8 mouse cellular contexts compared by ENCODE assay signal in the genomic region with DNA sequence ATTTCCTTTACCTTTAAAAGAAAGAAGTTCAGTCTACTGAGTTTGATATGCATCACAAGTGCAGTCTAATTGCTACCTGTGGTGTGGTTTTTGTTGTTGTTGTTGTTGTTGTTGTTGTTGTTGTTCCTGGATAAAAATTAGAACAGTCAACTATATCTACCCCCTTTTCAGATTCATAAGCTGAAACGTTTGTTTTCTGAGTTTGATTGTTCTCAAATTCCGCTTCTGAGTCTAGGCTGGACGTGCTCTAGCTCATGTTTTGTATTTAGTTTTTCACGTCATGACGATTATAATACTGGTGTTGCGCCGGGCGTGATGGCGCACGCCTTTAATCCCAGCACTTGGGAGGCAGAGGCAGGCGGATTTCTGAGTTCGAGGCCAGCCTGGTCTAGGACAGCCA. TPM values are rescaled to one million over a fixed set of nuclear protein-coding genes. Genes with fewer than 3 reads are reported as not detected.
DNase-seq lines count a peak whose midpoint lies in the region; ATAC-seq and TF ChIP-seq lines count a peak whose summit lies in the region.

No protein-coding gene starts in this region.

- no peaks in the 10 kb centered on the region for H3K4me1 ChIP-seq in heart, embryonic 11.5 days (ENCODE audit: control insufficient read depth, insufficient read depth, low read length)
- H3K4me1 ChIP-seq in CH12.LX (ENCODE audit: control insufficient read depth in 1 of 2, insufficient read depth in 2 of 2): peaks cover 0 to 14% of the 10 kb centered on the region in 2 experiments; a peak in 1 of 4 replicates
- no peaks in the 10 kb centered on the region for H3K4me1 ChIP-seq in forebrain, embryonic 11.5 days (replicated peaks; ENCODE audit: control insufficient read depth, insufficient read depth, low read length)
- peaks cover 17% of the 10 kb centered on the region for H3K4me1 ChIP-seq in liver, embryonic 15.5 days (replicated peaks)

- no peak for DNase-seq in heart, postnatal 14 days
- DNase-seq in CH12.LX (ENCODE audit: extremely low read depth): peak; percentile 25
- no peak for DNase-seq in forebrain, embryonic 11.5 days (ENCODE audit: low spot score)
- no peak for DNase-seq in gastrocnemius, postnatal 14 days
- no peak for DNase-seq in adrenal gland, postnatal 10 days
- no peak for DNase-seq in lung, adult 18-20 months

- TF ChIP-seq CTCF in CH12.LX (conservative IDR thresholded peaks at IDR 0.05 in 1 of 2, IDR thresholded peaks at IDR 0.05 in 1 of 2; ENCODE audit: low read depth in 2 of 2, low read length in 2 of 2): no peak

- H3K4me3 ChIP-seq in heart, embryonic 11.5 days (ENCODE audit: low read depth, low read length): peak overlapping the region; percentile 71
- peak overlapping the region; percentile 82 to 96 (median 86) for H3K4me3 ChIP-seq in CH12.LX (replicated peaks in 1 of 3; ENCODE audit: low read depth in 2 of 3, low read length in 2 of 3, poor library complexity in 1 of 3)
- peak overlapping the region; percentile 76 for H3K4me3 ChIP-seq in forebrain, embryonic 11.5 days (ENCODE audit: low read depth, low read length)
- peak overlapping the region; percentile 94 for H3K4me3 ChIP-seq in liver, embryonic 15.5 days (replicated peaks)

- dilution Hi-C loops in CH12.LX (cut with MboI; ENCODE audit: extremely low pct_ligation_motif_present, extremely low pct_unique_long_range_greater_than_20kb, low sequenced_read_pairs): no loop called here

- H3K9ac ChIP-seq in heart, embryonic 11.5 days (ENCODE audit: low read depth, low read length): peak overlapping the region; percentile 81
- peak overlapping the region; percentile 94 for H3K9ac ChIP-seq in CH12.LX (ENCODE audit: insufficient read depth, low read depth)
- H3K9ac ChIP-seq in forebrain, embryonic 11.5 days (ENCODE audit: low read length): no peak overlapping the region
- peak overlapping the region; percentile 88 for H3K9ac ChIP-seq in liver, embryonic 15.5 days

- intact Hi-C loops in heart, postnatal 14 days (cut with DNase I): loop anchor here (5.0 kb wide), 1 partner anchor 299 kb away; a partner anchor contains a TSS
- intact Hi-C loops in gastrocnemius, postnatal 14 days (cut with DNase I; ENCODE audit: low total_unique reads): no loop called here

- no peak for TF ChIP-seq POLR2A in CH12.LX (IDR thresholded peaks at IDR 0.05; ENCODE audit: low read depth, low read length)

- 66% methylated on average over 12 of the region's 12 CpGs for WGBS in heart, embryonic 11.5 days (ENCODE audit: insufficient replicate concordance)
- 76% methylated on average over 12 of the region's 12 CpGs for WGBS in forebrain, embryonic 11.5 days
- WGBS in liver, embryonic 15.5 days (ENCODE audit: insufficient replicate concordance): 51% methylated on average over 12 of the region's 12 CpGs

- H3K4me2 ChIP-seq in heart, embryonic 11.5 days: peak overlapping the region; percentile 63
- peak overlapping the region; percentile 45; the same call in 1 of the 2 replicates for H3K4me2 ChIP-seq in CH12.LX (ENCODE audit: insufficient read depth, low read depth, poor library complexity, severe bottlenecking)
- peak overlapping the region; percentile 64 for H3K4me2 ChIP-seq in forebrain, embryonic 11.5 days (ENCODE audit: low read depth, low read length, severe bottlenecking)
- peak overlapping the region; percentile 71 for H3K4me2 ChIP-seq in liver, embryonic 15.5 days

- H3K36me3 ChIP-seq in heart, embryonic 11.5 days (ENCODE audit: control insufficient read depth, insufficient read depth, low read length): no peaks in the 10 kb centered on the region
- no peaks in the 10 kb centered on the region for H3K36me3 ChIP-seq in CH12.LX (replicated peaks in 1 of 2; ENCODE audit: control insufficient read depth in 1 of 2, insufficient read depth in 1 of 2, low read length in 1 of 2)
- no peaks in the 10 kb centered on the region for H3K36me3 ChIP-seq in forebrain, embryonic 11.5 days (ENCODE audit: control insufficient read depth, insufficient read depth, low read length)
- no peaks in the 10 kb centered on the region for H3K36me3 ChIP-seq in liver, embryonic 15.5 days (replicated peaks)

- no peak for TF ChIP-seq RAD21 in CH12.LX (IDR thresholded peaks at IDR 0.05; ENCODE audit: low read depth, low read length)

- no peak for TF ChIP-seq EP300 in CH12.LX (IDR thresholded peaks at IDR 0.05; ENCODE audit: low read length)

- H3K79me2 ChIP-seq in CH12.LX (replicated peaks; ENCODE audit: control insufficient read depth, extremely low read depth, insufficient read depth, poor library complexity, severe bottlenecking): peaks cover 18% of the 10 kb centered on the region; the same call in 1 of the 2 replicates

- no peaks in the 10 kb centered on the region for H3K27me3 ChIP-seq in heart, embryonic 11.5 days (ENCODE audit: control insufficient read depth, insufficient read depth, low read length)
- H3K27me3 ChIP-seq in CH12.LX (replicated peaks): no peaks in the 10 kb centered on the region
- no peaks in the 10 kb centered on the region for H3K27me3 ChIP-seq in forebrain, embryonic 11.5 days (ENCODE audit: control insufficient read depth, insufficient read depth, low read length)
- H3K27me3 ChIP-seq in liver, embryonic 15.5 days: no peaks in the 10 kb centered on the region

- no peaks in the 10 kb centered on the region for H3K9me3 ChIP-seq in heart, embryonic 11.5 days (replicated peaks; ENCODE audit: control insufficient read depth, low read length)
- no peaks in the 10 kb centered on the region for H3K9me3 ChIP-seq in CH12.LX (replicated peaks; ENCODE audit: low read length)
- H3K9me3 ChIP-seq in forebrain, embryonic 11.5 days (ENCODE audit: control insufficient read depth, low read length): no peaks in the 10 kb centered on the region
- H3K9me3 ChIP-seq in liver, embryonic 15.5 days (replicated peaks): no peaks in the 10 kb centered on the region

- in situ Hi-C loops in CH12.LX (cut with MboI; ENCODE audit: low pct_ligation_motif_present, low pct_unique_long_range_greater_than_20kb, low sequenced_read_pairs): no loop called here

- ATAC-seq in heart, embryonic 11.5 days (replicated peaks; ENCODE audit: insufficient number of reproducible peaks, low FRiP score, low TSS enrichment): no peak
- ATAC-seq in forebrain, embryonic 11.5 days (replicated peaks; ENCODE audit: low FRiP score): no peak
- ATAC-seq in liver, embryonic 15.5 days (ENCODE audit: insufficient read depth): no peak

- no peak overlapping the region for H3K27ac ChIP-seq in heart, embryonic 11.5 days (ENCODE audit: low read depth, low read length)
- H3K27ac ChIP-seq in CH12.LX (ENCODE audit: insufficient read depth, low read depth): no peak overlapping the region
- H3K27ac ChIP-seq in forebrain, embryonic 11.5 days (ENCODE audit: low read depth, low read length): no peak overlapping the region
- H3K27ac ChIP-seq in liver, embryonic 15.5 days (replicated peaks): peak overlapping the region; percentile 92

TF ChIP-seq in CH12.LX, 34 proteins besides CTCF, POLR2A, EP300 and RAD21:
- TF ChIP-seq IRF4 (IDR thresholded peaks at IDR 0.05; ENCODE audit: low read depth, low read length): no peak
- no peak for TF ChIP-seq E2F4 (IDR thresholded peaks at IDR 0.05; ENCODE audit: insufficient replicate concordance, low read depth, low read length)
- no peak for TF ChIP-seq PAX5 (IDR thresholded peaks at IDR 0.05; ENCODE audit: low read length)
- TF ChIP-seq MAFK (IDR thresholded peaks at IDR 0.05; ENCODE audit: insufficient replicate concordance, low read length): no peak
- no peak for TF ChIP-seq ZMIZ1 (IDR thresholded peaks at IDR 0.05; ENCODE audit: low read depth, low read length)
- TF ChIP-seq TCF12 (IDR thresholded peaks at IDR 0.05; ENCODE audit: low read depth, low read length): no peak
- TF ChIP-seq HCFC1 (IDR thresholded peaks at IDR 0.05; ENCODE audit: low read depth, low read length): no peak
- TF ChIP-seq ZKSCAN1 (IDR thresholded peaks at IDR 0.05; ENCODE audit: borderline replicate concordance, low read depth, low read length): no peak
- TF ChIP-seq ETS1 (conservative IDR thresholded peaks at IDR 0.05; ENCODE audit: low read depth, low read length): no peak
- TF ChIP-seq ZC3H11A (IDR thresholded peaks at IDR 0.05; ENCODE audit: low read depth, low read length): no peak

RNA-seq across cellular contexts. Expression of a gene that starts 0.9 kb away (rescaled TPM):
- polyA plus RNA-seq in heart, embryonic 11.5 days (2014; fragmentation: Nextera tagmentation; extraction: Ambion mirVana): 22.2 and 28.8 TPM in 2 replicates
- 10 to 100 TPM; 13.5 to 14.2 TPM for total RNA-seq in heart, postnatal 14 days (2021)
- total RNA-seq in CH12.LX (2012; rRNA removed): 26.0 and 30.3 TPM in 2 replicates
- total RNA-seq in CH12.LX (2014; rRNA removed): 26.2 and 29.1 TPM in 2 replicates
- 13.0 and 16.2 TPM in 2 replicates for polyA plus RNA-seq in CH12.LX (2012; ENCODE audit: insufficient read length, low read depth)
- 20.3 and 25.9 TPM in 2 replicates for polyA plus RNA-seq in forebrain, embryonic 11.5 days (2014; fragmentation: Nextera tagmentation; extraction: Ambion mirVana)
- 11.6 and 11.9 TPM in 2 replicates for polyA plus RNA-seq in liver, embryonic 15.5 days (2015; fragmentation: Nextera tagmentation; extraction: Ambion mirVana)
- 10 to 100 TPM; 10.9 to 13.2 TPM for total RNA-seq in gastrocnemius, postnatal 14 days (2021)
- 10 to 100 TPM; 28.1 to 35.6 TPM for total RNA-seq in adrenal gland, postnatal 10 days (2021)
